Mouse (Mus musculus) cortical plate, adult 2 months (tissue): ENCODE measurements at regions not wholly inside any gene's neighbourhood (a gene's known extent, or its start where the extent isn't known, plus 50 kb on each side); places are given as distances from the start of the nearest gene placed in this dataset.

ENCODE experiments used
- H3K27ac ChIP-seq: fragments of 200-500 bp; 2 replicates; pipeline ENCODE4 v1.5.1; 2012; ENCODE audit warnings: low read length, control low read depth, inconsistent platforms; ENCODE audit not compliant: insufficient read depth
- H3K4me1 ChIP-seq: fragments of 200-500 bp; 2 replicates; pipeline ENCODE4 v1.6.1; 2011; ENCODE audit warnings: low read length; ENCODE audit not compliant: control insufficient read depth, insufficient read depth
- H3K4me3 ChIP-seq: fragments of 200-500 bp; 2 replicates; pipeline ENCODE4 v1.5.1; 2011; ENCODE audit warnings: mild to moderate bottlenecking, low read length, control low read depth; ENCODE audit not compliant: insufficient read depth
- CTCF ChIP-seq: fragments of 200-500 bp; IDR thresholded peaks from 2 replicates; pipeline ENCODE4 v1.5.1; 2011; ENCODE audit warnings: mild to moderate bottlenecking, control low read depth, low read length; ENCODE audit not compliant: insufficient read depth; ENCODE audit errors: extremely low read depth
- POLR2A ChIP-seq: fragments of 200-500 bp; IDR thresholded peaks from 2 replicates; pipeline ENCODE4 v1.6.1; 2011; ENCODE audit warnings: mild to moderate bottlenecking, low read length, control low read depth; ENCODE audit not compliant: insufficient read depth; ENCODE audit errors: extremely low read depth

GRCm38 (mm10) chrX:92981141-92981540 is 305.1 kb upstream of the Arx start:
- Histone ChIP-seq H3K4me3 (no peak overlapping the region), H3K4me1 (no peaks in the 10 kb centered on the region), H3K27ac (no peak overlapping the region)
- no peak for TF ChIP-seq CTCF
- TF ChIP-seq POLR2A = no peak

GRCm38 (mm10) chrX:93002236-93002976 is 283.8 kb upstream of the Arx start:
- Histone ChIP-seq H3K27ac (no peak overlapping the region), H3K4me1 (no peaks in the 10 kb centered on the region), H3K4me3 (no peak overlapping the region)
- TF ChIP-seq POLR2A (no peak), CTCF (no peak)

GRCm38 (mm10) chrX:93006681-93007080 is 279.6 kb upstream of the Arx start:
- Histone ChIP-seq H3K27ac (no peak overlapping the region), H3K4me1 (no peaks in the 10 kb centered on the region), H3K4me3 (no peak overlapping the region)
- no peak for TF ChIP-seq CTCF

GRCm38 (mm10) chrX:93011578-93011977 is 274.7 kb upstream of the Arx start:
- no peak overlapping the region for H3K4me3 ChIP-seq
- TF ChIP-seq POLR2A (no peak), CTCF (no peak)

GRCm38 (mm10) chrX:93016391-93016790 is 269.9 kb upstream of the Arx start:
- TF ChIP-seq POLR2A (no peak), CTCF (no peak)
- Histone ChIP-seq H3K27ac (no peak overlapping the region), H3K4me3 (no peak overlapping the region), H3K4me1 (no peaks in the 10 kb centered on the region)

More at GRCm38 (mm10) chrX:93011578-93011977, 274.7 kb upstream of the Arx start:
- Histone ChIP-seq H3K4me1 (no peaks in the 10 kb centered on the region), H3K27ac (no peak overlapping the region)

- no peak overlapping the region for H3K27ac ChIP-seq
- H3K4me1 ChIP-seq = no peaks in the 10 kb centered on the region
- H3K4me3 ChIP-seq = no peak overlapping the region
- TF ChIP-seq POLR2A (no peak), CTCF (no peak)
Observed at GRCm38 (mm10) chrX:93041096-93041495, 245.1 kb upstream of the Arx start.

- Histone ChIP-seq H3K4me3 (no peak overlapping the region), H3K4me1 (no peaks in the 10 kb centered on the region), H3K27ac (no peak overlapping the region)
- TF ChIP-seq POLR2A (no peak), CTCF (no peak)
Observed at GRCm38 (mm10) chrX:93042736-93043135, 243.5 kb upstream of the Arx start.

- H3K4me1 ChIP-seq = no peaks in the 10 kb centered on the region
- no peak overlapping the region for H3K4me3 ChIP-seq
- H3K27ac ChIP-seq = no peak overlapping the region
- no peak for TF ChIP-seq POLR2A
- no peak for TF ChIP-seq CTCF
Observed at GRCm38 (mm10) chrX:93048967-93049754, 237.1 kb upstream of the Arx start.

GRCm38 (mm10) chrX:93049755-93050143 is 236.5 kb upstream of the Arx start:
- H3K4me1 ChIP-seq = no peaks in the 10 kb centered on the region
- H3K27ac ChIP-seq = no peak overlapping the region
- no peak overlapping the region for H3K4me3 ChIP-seq
- TF ChIP-seq CTCF = no peak
- TF ChIP-seq POLR2A = no peak

- Histone ChIP-seq H3K4me1 (no peaks in the 10 kb centered on the region), H3K4me3 (no peak overlapping the region), H3K27ac (no peak overlapping the region)
- TF ChIP-seq POLR2A (no peak), CTCF (no peak)
Observed at GRCm38 (mm10) chrX:93059533-93059932, 226.7 kb upstream of the Arx start.
